Mouse (Mus musculus) kidney, postnatal 10 days (tissue): Measurements from ENCODE around the gene Raph1.
"Not testable (repeated sequence)": the region's sequence is repeated elsewhere in the genome, so short reads cannot be mapped to it uniquely, and the experiment has no call there.

Experiments
- DNase-seq: peaks from one replicate; pipeline ENCODE4 v3.0.0; 2021; ENCODE audit warnings: mixed read lengths

Raph1 gene

DNA sequence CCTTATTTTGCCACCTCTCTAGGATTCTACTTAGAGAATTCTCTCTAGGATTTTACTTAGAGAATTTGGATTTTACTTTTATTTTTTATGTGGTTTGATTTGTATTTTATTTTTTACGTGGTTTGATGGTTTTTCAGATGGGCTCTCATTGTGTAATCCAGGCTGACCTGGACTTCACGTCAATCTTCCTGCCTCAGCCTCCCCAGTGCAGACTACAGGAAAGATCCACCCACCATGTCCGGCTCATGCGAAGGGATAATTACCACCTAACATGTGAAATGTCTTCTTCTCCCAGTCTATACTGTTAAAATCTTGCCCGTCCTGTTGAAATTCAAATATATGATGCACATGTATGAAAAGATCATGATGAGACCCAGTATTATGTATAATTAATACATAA, 2.2 kb downstream of the Raph1 start:
- no peak for DNase-seq

DNA sequence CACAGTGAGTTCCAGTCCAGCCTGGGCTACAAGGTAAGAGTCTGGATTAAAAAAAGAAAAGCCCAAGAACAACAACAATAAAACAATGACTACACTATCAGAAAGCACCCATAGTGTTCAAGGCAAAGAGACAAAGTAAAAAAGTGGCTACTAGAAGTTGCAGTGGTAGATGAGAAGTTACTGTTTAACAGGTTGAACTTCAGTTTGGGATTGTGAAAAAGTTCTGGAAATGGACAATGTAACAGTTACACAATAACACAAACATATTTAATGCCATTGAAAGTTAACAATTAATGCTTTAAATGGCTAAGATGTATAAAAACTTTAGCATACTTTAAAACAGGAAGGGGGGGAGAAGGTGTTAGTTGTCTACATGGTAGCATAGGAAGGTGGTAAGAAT, 3.9 kb downstream of the Raph1 start:
- no peak for DNase-seq

DNA sequence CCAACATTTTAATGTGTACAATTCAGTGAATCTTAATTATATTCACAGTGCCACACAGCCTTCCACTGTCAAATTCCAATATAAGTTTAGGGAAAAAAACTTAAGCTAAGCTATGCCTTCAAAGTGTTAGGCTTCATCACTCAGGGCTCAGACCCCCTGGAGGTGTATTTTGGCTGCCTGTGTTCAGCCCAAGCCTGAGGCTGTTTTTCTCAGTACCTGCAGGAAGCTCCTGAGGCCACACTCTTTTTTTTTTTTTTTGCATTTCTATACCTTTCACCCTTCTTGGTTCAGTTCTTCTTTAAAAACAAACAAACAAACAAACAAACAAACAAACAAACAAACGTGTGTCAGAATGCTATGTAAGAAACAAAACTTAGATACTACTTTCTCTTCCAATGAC, 23.2 kb downstream of the Raph1 start:
- no peak for DNase-seq

DNA sequence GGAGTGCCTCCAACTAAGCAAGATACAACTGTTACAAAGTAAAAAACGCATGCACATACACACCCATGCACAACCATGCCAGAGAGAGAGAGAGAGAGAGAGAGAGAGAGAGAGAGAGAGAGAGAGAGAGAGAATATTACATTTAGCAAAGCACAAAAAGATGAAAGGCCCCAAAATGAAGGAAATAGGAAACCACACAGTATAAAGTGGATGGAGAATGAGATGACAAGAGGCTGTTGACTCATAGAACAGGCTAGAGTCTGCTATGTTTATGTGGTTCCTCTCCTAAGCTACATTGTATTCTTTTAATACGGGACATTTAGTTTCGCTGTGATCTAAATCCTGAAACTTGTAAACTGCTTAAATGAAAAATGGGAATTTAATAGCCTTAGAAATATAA, 27.6 kb downstream of the Raph1 start:
- no peak for DNase-seq

DNA sequence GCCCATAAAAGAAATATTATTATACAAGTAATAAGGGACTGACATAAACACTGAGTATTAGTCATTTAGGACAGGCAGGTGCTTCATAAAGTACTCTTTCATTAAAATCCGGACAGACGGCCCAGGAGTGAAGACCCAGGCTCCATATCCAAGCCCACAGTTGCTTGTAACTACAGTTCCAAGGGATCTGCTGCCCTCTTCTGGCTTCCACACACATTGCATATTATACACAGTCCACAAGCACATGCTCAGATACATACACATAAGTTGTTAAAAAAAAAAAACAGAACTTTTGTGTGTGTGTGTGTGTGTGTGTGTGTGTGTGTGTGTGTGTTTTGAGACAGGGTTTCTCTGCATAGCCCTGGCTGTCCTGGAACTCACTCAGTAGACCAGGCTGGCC, 32.0 kb downstream of the Raph1 start:
- DNase-seq = peak; percentile 32

DNA sequence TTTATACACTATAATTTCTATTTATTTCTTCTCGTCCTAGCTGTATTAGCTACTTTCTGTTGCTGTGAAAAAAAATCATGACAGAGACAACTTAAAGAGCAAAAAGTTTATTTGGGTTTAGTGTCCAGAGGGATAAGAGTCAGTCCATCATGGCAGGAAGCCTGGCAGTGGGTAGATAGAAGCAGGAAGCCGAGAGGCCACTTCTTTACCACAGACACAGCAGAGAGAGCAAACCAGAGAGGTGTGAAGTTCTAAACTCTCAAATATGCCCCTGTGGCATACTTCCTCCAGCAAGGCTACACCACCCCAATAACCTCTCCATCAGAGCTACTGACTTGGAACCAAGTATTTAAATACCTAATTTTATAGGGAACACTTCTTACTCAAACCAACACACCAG, 36.3 kb downstream of the Raph1 start:
- no peak for DNase-seq

DNA sequence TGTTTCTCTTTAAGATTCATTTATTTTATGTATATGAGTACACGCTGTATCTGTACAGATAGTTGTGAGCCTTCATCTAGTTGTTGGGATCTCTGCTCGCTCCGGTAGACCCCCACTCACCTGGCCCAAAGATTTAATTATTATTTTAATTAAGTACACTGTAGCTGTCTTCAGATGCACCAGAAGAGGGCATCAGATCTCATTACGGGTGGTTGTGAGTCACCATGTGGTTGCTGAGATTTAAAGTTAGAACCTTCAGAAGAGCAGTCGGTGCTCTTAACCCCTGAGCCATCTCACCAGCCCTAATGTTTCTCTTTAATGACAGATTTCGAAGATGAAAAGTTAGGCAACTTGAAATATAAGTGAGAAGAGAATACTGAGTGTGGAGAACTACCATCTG, 36.8 kb downstream of the Raph1 start:
- DNase-seq = no peak

DNA sequence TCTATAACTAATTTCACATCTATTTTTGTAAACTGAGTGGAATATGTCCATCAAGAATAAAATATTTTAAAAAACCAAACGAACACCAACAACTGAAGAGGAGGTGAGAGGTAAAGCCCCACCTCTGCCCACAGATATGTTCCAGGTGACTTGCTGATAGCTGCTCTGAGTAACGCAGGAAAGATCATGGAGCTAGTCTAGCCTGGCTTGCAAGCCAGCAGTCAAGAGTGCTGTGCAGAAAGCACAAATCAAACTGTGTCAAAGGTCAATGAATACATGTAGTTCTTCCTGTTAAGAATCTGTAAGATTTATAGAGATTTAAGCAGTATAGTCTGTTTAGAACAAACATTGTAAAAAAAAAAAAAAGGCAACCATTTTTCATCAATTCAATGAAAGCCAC, 56.3 kb downstream of the Raph1 start:
- no peak for DNase-seq

DNA sequence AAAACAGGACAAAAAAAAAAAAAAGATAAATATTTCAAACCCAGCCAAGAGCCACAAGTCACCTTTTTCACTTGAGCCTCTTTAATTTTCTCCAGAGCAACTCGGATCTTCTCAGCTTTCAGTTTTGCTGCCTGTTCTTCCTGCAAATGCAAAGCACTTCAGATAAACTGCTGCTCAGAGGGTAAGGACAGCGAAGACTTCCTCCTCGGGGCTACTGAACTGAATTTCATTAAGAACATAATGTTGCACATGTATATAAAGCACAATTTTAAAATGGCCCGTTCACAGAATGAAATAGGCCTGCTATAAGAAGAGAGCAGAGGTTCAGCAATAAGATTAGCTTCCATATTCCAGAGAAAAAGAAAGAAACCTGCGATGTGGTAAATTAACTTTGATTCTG, 63.4 kb downstream of the Raph1 start:
- DNase-seq = no peak

DNA sequence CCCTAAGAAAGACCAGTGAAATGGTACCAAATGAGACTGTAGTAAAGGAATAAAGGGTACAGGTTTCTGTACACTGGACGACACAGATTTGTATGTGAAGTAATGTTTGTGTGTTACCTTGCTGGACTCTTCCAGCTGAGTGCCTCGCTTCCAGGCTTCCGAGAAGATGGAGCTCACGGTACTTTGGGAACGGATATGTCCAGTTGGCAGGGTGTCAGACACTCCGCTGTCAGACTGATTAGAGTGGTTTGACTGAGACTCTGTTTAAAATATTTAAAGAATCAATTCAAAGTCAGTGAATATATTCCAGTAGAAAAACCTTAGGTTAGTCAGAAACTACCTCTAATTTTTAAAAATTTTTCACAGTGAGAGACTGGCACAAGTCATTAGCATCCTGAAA, 73.5 kb downstream of the Raph1 start:
- DNase-seq = no peak

DNA sequence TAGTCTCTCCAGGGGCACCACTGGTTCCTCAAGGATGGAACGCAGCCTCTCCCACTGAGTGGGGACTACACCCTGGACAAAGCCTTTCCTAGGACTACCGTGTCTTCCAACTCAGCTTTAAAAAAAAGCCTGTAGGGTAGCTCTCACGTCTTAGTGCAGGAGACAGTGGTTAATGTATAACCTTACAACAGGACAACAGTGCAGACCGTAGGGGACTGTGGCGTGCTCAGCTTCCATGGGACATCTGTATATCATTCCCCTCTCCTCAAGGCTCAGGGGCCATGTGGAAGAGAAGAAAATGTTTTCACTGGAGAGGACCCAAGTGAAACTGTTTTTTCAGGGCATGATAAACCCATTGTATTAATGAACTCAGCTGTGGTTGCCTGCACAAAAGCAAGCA, 74.5 kb downstream of the Raph1 start:
- no peak for DNase-seq

DNA sequence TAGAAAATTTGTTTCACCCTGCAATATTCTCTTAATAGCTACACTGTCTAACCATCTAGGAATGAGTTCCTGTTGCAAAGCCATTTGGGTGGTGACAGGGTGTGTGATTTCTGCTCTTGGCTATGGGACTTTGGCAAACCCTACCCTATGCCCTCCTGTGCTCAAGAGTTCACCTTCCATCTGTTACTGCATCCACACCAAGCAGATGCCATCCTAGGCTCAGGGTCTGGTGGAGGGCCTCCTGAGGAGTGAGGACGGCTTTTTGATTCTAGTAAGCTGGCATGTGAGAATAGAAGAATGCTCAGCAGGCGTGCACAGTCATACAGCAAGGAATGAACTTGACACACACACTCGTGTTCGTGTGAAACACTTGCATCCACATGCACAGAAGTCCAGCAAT, 76.4 kb downstream of the Raph1 start:
- no peak for DNase-seq

DNA sequence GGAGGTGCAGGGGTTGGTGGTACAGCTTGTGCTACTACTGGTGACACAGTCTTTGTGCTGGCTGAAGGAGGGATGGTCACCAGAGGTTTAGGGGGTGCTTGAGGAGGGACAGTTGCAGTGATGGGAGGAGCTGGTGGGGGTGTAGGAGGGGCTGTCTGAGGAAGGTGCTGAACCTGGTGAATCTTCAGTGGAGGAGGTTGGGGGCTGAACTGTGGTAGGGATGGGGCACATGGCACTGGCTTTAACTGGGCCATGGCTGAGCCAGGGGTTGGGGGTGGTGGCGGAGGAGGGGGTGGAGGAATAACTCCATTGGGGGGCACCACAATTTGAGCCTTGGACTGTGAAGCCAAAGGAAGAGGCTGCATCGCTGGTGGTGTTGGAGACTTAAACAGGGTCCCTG, 77.2 kb downstream of the Raph1 start:
- no peak for DNase-seq

DNA sequence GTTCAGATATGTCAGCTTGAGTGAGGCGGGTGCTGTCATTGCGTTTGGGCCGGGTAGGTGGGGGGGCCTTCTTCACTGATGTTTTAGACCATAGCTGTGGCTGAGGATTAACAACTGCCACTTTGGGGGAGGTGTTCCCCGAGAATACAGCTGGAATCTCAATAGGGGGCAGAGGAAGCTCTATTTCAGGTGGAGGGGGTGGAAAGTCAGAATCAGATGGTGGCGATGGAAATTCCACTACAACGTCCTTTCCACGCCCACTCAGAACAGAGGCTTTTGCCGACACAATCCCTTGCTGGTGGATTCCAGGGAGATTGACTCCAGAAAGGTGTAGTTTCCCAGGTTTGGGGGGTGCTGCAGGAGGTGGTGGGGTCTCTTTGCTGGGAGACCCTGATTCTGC, 78.3 kb downstream of the Raph1 start:
- DNase-seq = no peak

DNA sequence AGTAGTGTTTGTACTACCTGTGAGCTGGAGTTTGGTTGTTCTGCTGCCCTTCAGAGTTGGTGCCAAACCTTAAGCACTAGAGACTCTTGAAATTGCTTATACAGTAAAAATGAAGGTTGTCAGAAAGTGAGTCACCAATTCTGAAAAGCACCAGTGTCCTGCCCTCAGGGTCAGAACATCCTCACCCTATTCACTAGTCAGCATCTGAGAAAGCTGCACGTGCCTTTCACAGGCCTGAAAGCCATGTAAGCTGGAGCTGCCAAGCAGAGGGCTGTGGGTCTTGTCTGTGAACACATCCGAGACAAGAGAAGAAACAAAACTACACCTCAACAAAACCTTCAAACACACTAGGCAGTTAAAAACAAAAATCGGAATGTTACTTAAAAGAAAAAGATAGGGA, 81.3 kb downstream of the Raph1 start:
- DNase-seq = no peak

DNA sequence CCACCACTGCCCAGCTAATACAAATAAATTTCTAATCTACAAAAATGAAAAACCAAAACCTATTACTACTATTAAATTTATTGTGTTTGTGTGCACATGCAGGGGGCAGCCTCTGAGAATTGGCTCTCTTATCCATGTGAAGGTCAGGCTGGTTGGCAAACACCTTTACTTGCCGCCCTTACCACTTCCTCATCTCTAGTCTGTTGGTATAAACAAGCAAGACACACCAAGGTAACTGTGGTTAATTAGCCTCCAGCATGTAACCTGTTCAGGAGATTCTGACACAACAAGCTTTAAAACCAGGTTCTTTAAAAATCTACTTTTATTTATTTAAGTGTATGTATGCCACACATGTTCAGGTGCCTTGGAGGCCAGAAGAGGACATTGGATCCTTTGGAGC, 84.0 kb downstream of the Raph1 start:
- no peak for DNase-seq

DNA sequence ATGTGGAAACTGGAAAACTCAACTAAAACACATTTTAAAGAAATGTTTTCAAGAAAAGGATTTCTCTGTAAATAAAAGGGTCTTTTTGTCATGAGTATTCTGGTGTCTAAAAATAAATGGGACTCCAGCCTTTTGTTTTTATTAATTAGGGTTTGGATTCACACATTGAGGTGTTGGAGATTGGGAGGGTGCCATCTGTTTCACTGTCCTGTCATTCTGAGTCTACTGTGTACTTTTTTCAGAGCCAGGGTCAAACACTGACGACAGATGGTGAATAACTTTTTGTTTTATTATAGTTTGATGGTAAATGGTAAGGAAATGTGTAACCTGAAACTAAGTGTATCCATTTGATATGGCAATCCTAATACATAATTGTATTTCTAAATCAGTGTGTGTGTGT, 85.3 kb downstream of the Raph1 start:
- no peak for DNase-seq

DNA sequence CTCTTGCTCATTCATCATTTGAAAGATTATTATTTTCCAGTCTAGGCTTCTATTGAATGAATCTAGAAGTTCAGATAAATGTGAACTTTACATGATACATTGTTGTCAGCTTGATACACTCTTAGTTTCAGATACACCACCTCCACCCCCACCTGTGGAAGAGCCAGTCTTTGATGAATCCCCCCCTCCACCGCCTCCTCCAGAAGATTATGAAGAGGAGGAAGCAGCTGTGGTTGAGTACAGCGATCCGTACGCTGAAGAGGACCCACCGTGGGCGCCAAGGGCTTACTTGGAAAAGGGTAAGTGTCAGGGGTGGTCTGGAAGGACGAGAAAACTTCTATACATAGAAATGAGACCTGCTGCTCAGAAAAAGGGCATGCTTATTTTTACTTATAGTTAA, 96.4 kb downstream of the Raph1 start:
- no peak for DNase-seq

DNA sequence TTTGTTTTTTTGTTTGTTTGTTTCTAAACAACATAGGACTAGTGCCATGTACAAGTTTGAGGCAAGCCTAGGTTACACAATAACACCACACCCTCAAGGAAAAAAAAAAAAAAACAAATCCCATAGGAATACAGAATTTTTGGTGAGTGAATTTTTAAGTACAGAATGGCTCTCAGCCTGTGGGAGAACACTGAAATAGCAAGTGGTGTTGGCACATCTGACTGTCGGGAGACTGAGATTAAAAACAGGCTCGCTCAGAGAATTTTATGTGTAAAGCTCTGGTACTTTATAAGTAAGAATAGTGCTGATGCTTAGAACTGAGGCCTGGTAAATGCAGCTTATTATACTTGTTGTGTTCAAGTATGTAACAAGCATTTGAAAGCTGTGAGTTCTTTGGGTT, 97.4 kb downstream of the Raph1 start:
- DNase-seq = no peak

DNA sequence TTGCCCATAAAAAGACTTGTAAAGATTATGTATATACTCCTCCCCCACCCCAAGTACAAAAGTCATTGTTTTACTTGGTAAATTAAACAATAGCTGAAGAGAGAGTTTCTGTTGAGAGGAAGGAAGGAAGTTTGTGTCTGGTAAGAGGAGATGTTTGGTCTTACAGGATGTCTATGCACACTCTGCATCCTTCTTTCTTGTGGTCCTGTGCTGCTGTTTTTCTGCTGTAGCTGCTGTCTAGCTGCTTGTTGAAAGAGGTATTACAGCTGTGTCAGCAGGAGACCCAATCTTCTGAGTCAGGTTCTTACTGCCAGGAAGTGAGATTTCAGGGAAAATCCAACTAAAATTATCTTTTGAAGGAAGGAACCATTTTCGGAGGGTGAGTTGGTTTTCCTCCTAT, 106.3 kb downstream of the Raph1 start:
- no peak for DNase-seq

DNA sequence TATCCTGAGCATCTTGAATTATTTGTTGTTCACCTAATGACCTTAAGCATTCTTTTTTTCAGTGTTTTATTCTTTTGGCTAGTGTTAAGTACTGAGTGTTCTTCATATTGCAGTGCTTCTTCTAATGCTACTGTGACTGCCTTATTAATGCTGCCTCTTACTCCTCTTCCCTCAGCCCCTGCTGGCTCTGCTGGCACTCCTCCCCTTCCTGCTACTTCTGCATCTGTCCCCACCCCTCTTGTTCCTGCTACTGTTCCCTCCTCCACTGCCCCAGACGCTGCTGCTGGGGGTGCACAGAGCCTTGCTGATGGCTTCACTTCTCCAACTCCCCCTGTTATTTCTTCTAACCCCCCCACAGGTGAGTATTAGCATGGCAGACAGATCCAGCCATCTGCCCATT, 117.0 kb downstream of the Raph1 start:
- no peak for DNase-seq

DNA sequence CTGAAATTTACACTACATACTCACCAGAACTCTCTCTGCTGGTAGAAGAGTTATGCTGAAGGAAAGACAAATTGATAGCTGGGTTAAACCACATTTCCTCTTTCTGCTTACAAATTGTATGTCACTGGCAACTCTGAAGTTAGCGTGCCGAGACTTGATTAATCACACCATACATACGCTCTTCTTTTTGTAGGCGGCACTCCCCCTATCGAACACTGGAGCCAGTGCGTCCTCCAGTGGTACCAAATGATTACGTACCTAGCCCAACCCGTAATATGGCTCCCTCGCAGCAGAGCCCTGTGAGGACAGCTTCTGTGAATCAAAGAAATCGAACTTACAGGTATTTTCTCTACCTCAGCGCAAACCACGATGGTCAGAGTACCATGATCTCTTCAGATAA, 119.8 kb downstream of the Raph1 start:
- DNase-seq = peak; percentile 23

DNA sequence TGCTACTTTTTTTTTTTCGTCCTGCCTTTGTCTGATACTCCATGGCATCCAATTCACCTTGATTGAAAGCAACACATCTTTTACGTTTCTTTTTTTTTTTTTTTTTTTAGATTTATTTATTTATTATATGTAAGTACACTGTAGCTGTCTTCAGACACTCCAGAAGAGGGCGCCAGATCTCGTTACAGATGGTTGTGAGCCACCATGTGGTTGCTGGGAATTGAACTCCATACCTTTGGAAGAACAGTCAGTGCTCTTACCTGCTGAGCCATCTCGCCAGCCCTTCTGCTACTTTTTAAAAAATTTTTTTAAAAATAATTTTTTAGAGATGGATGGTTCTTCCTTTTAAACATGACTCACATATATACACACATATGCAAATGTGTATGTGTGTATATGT, 125.5 kb downstream of the Raph1 start:
- not testable (repeated sequence) for DNase-seq

DNA sequence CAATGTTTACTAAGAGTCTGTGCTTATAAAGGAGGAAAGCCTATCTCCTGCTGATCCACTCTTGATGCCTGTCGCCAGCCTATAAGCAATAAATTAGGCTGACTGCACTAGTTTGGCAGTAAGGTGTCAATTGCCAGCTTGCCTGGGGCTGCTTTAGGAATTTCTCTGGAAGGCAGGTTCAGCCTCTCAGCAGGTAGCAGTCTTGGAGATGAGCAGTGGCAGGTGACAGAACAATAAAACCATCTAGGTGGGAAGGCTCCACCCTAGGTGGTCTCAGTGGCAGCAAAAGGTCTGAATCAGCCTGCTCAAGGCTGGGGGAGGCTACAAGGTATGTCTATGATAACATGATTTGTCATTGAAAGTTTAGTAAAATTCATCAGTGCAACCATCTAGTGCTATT, 134.4 kb downstream of the Raph1 start:
- no peak for DNase-seq
